Mouse (Mus musculus): Measurements from ENCODE around the gene Blcap. TPM values are rescaled to one million over a fixed set of nuclear protein-coding genes. Genes with fewer than 3 reads are reported as not detected.
"Not testable (repeated sequence)": the region's sequence is repeated elsewhere in the genome, so short reads cannot be mapped to it uniquely, and the experiment has no call there.

The Blcap gene
- 8.2 to 31.0 TPM (median 23.0 TPM) in 3 replicates for total RNA-seq (2017)

GRCm38 (mm10) chr2:157571224-157571832 lies at the start of gene Blcap:
Gene Blcap (minus strand): TSS chr2:157571274.
- ATAC-seq (replicated peaks; ENCODE audit: insufficient number of reproducible peaks, low FRiP score, low TSS enrichment, poor library complexity, severe bottlenecking) = peak; percentile 36; the same call in 1 of the 2 replicates

- ATAC-seq (replicated peaks; ENCODE audit: insufficient number of reproducible peaks, low FRiP score, low TSS enrichment, poor library complexity, severe bottlenecking) = no peak
Observed at GRCm38 (mm10) chr2:157618393-157618792, 47.3 kb upstream of the Blcap start.

- no peak for ATAC-seq (replicated peaks; ENCODE audit: insufficient number of reproducible peaks, low FRiP score, low TSS enrichment, poor library complexity, severe bottlenecking)
Observed at GRCm38 (mm10) chr2:157613997-157614396, 42.9 kb upstream of the Blcap start.

GRCm38 (mm10) chr2:157611735-157612134 lies 40.7 kb upstream of the Blcap start:
- no peak for ATAC-seq (replicated peaks; ENCODE audit: insufficient number of reproducible peaks, low FRiP score, low TSS enrichment, poor library complexity, severe bottlenecking)

GRCm38 (mm10) chr2:157607542-157608236 lies 36.6 kb upstream of the Blcap start:
- ATAC-seq (replicated peaks; ENCODE audit: insufficient number of reproducible peaks, low FRiP score, low TSS enrichment, poor library complexity, severe bottlenecking) = no peak

- peak; percentile 59; the same call in 1 of the 2 replicates for ATAC-seq (replicated peaks; ENCODE audit: insufficient number of reproducible peaks, low FRiP score, low TSS enrichment, poor library complexity, severe bottlenecking)
Observed at GRCm38 (mm10) chr2:157605025-157605675, 34.1 kb upstream of the Blcap start.

- no peak for ATAC-seq (replicated peaks; ENCODE audit: insufficient number of reproducible peaks, low FRiP score, low TSS enrichment, poor library complexity, severe bottlenecking)
Observed at GRCm38 (mm10) chr2:157601435-157601839, 30.4 kb upstream of the Blcap start.

- no peak for ATAC-seq (replicated peaks; ENCODE audit: insufficient number of reproducible peaks, low FRiP score, low TSS enrichment, poor library complexity, severe bottlenecking)
Observed at GRCm38 (mm10) chr2:157596876-157597566, 25.9 kb upstream of the Blcap start.

GRCm38 (mm10) chr2:157585351-157585750 lies 14.3 kb upstream of the Blcap start:
- not testable (repeated sequence) for ATAC-seq (replicated peaks; ENCODE audit: insufficient number of reproducible peaks, low FRiP score, low TSS enrichment, poor library complexity, severe bottlenecking)

GRCm38 (mm10) chr2:157572786-157573185 lies 1.7 kb upstream of the Blcap start:
- ATAC-seq (replicated peaks; ENCODE audit: insufficient number of reproducible peaks, low FRiP score, low TSS enrichment, poor library complexity, severe bottlenecking) = no peak

- ATAC-seq (replicated peaks; ENCODE audit: insufficient number of reproducible peaks, low FRiP score, low TSS enrichment, poor library complexity, severe bottlenecking) = no peak
Observed at GRCm38 (mm10) chr2:157569796-157570485, 1.1 kb downstream of the Blcap start.

GRCm38 (mm10) chr2:157568881-157569280 lies 2.2 kb downstream of the Blcap start:
- ATAC-seq (replicated peaks; ENCODE audit: insufficient number of reproducible peaks, low FRiP score, low TSS enrichment, poor library complexity, severe bottlenecking) = no peak

- ATAC-seq (replicated peaks; ENCODE audit: insufficient number of reproducible peaks, low FRiP score, low TSS enrichment, poor library complexity, severe bottlenecking) = no peak
Observed at GRCm38 (mm10) chr2:157567235-157567961, 3.7 kb downstream of the Blcap start.

- peak; percentile 85 for ATAC-seq (replicated peaks; ENCODE audit: insufficient number of reproducible peaks, low FRiP score, low TSS enrichment, poor library complexity, severe bottlenecking)
Observed at GRCm38 (mm10) chr2:157566260-157566952, 4.7 kb downstream of the Blcap start.

- no peak for ATAC-seq (replicated peaks; ENCODE audit: insufficient number of reproducible peaks, low FRiP score, low TSS enrichment, poor library complexity, severe bottlenecking)
Observed at GRCm38 (mm10) chr2:157565898-157566259, 5.2 kb downstream of the Blcap start.

GRCm38 (mm10) chr2:157565446-157565845 lies 5.6 kb downstream of the Blcap start:
- ATAC-seq (replicated peaks; ENCODE audit: insufficient number of reproducible peaks, low FRiP score, low TSS enrichment, poor library complexity, severe bottlenecking) = no peak

GRCm38 (mm10) chr2:157564723-157565122 lies 6.4 kb downstream of the Blcap start:
- ATAC-seq (replicated peaks; ENCODE audit: insufficient number of reproducible peaks, low FRiP score, low TSS enrichment, poor library complexity, severe bottlenecking) = no peak

GRCm38 (mm10) chr2:157563031-157563430 lies 8.0 kb downstream of the Blcap start:
- no peak for ATAC-seq (replicated peaks; ENCODE audit: insufficient number of reproducible peaks, low FRiP score, low TSS enrichment, poor library complexity, severe bottlenecking)

All from monocyte, adult 5-6 weeks (primary cell).